Mouse (Mus musculus): ENCODE data around the gene Pcbp4.

Pcbp4 gene

GRCm38 (mm10) chr9:106462430-106462800 is 9.3 kb downstream of the Pcbp4 start:
- in situ Hi-C loops (cut with MboI, MseI), result no loop called here

GRCm38 (mm10) chr9:106463122-106464063 is 10.3 kb downstream of the Pcbp4 start:
- in situ Hi-C loops (cut with MboI, MseI), result no loop called here

GRCm38 (mm10) chr9:106464751-106465541 is 11.9 kb downstream of the Pcbp4 start:
- in situ Hi-C loops (cut with MboI, MseI), result no loop called here

- in situ Hi-C loops (cut with MboI, MseI), result no loop called here
These were observed 12.6 kb downstream of the Pcbp4 start, which contains the start of gene Gpr62 for GRCm38 (mm10) chr9:106465571-106466200. Gene Gpr62, minus strand, starts transcription at chr9:106465938.

GRCm38 (mm10) chr9:106466721-106467120 is 13.6 kb downstream of the Pcbp4 start:
- in situ Hi-C loops (cut with MboI, MseI), result no loop called here

- in situ Hi-C loops (cut with MboI, MseI), result no loop called here
These were observed 14.7 kb downstream of the Pcbp4 start for GRCm38 (mm10) chr9:106467746-106468145.

- in situ Hi-C loops (cut with MboI, MseI), result no loop called here
These were observed 16.2 kb downstream of the Pcbp4 start for GRCm38 (mm10) chr9:106469317-106469716.

- in situ Hi-C loops (cut with MboI, MseI), result no loop called here
These were observed 16.7 kb downstream of the Pcbp4 start for GRCm38 (mm10) chr9:106469776-106470175.

- in situ Hi-C loops (cut with MboI, MseI), result no loop called here
These were observed 18.1 kb downstream of the Pcbp4 start for GRCm38 (mm10) chr9:106470991-106471750.

GRCm38 (mm10) chr9:106471892-106472291 is 18.8 kb downstream of the Pcbp4 start:
- in situ Hi-C loops (cut with MboI, MseI), result no loop called here

- in situ Hi-C loops (cut with MboI, MseI), result no loop called here
These were observed 19.2 kb downstream of the Pcbp4 start for GRCm38 (mm10) chr9:106472321-106472720.

- in situ Hi-C loops (cut with MboI, MseI), result no loop called here
These were observed 20.1 kb downstream of the Pcbp4 start for GRCm38 (mm10) chr9:106473081-106473752.

GRCm38 (mm10) chr9:106473753-106474105 is 20.6 kb downstream of the Pcbp4 start:
- in situ Hi-C loops (cut with MboI, MseI), result no loop called here

- in situ Hi-C loops (cut with MboI, MseI), result no loop called here
These were observed 21.4 kb downstream of the Pcbp4 start for GRCm38 (mm10) chr9:106474456-106474855.

- in situ Hi-C loops (cut with MboI, MseI), result loop anchor here (5.0 kb wide), 2 partner anchors 38 to 193 kb away; partner anchors contain the start of genes Acy1 and Poc1a
These were observed 22.0 kb downstream of the Pcbp4 start for GRCm38 (mm10) chr9:106475046-106475445.

GRCm38 (mm10) chr9:106475663-106476001 is 22.5 kb downstream of the Pcbp4 start, which contains the start of gene Rrp9:
Gene Rrp9, plus strand, starts transcription at chr9:106475963.
- in situ Hi-C loops (cut with MboI, MseI), result loop anchor here (5.0 kb wide), 2 partner anchors 38 to 193 kb away; partner anchors contain the start of genes Acy1 and Poc1a

- in situ Hi-C loops (cut with MboI, MseI), result loop anchor here (5.0 kb wide), 2 partner anchors 39 to 194 kb away; partner anchors contain the start of genes Acy1 and Poc1a
These were observed 23.2 kb downstream of the Pcbp4 start for GRCm38 (mm10) chr9:106476002-106476923.

- in situ Hi-C loops (cut with MboI, MseI), result loop anchor here (5.0 kb wide), 2 partner anchors 40 to 195 kb away; partner anchors contain the start of genes Acy1 and Poc1a
These were observed 23.9 kb downstream of the Pcbp4 start, which contains the start of gene Parp3 for GRCm38 (mm10) chr9:106476924-106477484. Gene Parp3, minus strand, starts transcription at chr9:106476949.

- in situ Hi-C loops (cut with MboI, MseI), result loop anchor here (5.0 kb wide), 2 partner anchors 40 to 195 kb away; partner anchors contain the start of genes Acy1 and Poc1a
These were observed 24.6 kb downstream of the Pcbp4 start for GRCm38 (mm10) chr9:106477649-106478048.
